Mouse (Mus musculus): ENCODE data around the gene H2-Q4.
"Not testable (repeated sequence)": the region's sequence is repeated elsewhere in the genome, so short reads cannot be mapped to it uniquely, and the experiment has no call there.

Gene H2-Q4

GRCm38 (mm10) chr17:35379369-35379728 lies at the start of gene H2-Q4:
Gene H2-Q4, plus strand, starts transcription at chr17:35379617.
- DNase-seq: peak; percentile 96

- DNase-seq: not testable (repeated sequence)
Measured at GRCm38 (mm10) chr17:35329714-35330113, 49.7 kb upstream of the H2-Q4 start.

- DNase-seq: not testable (repeated sequence)
Measured at GRCm38 (mm10) chr17:35331546-35331945, 47.9 kb upstream of the H2-Q4 start.

- DNase-seq: peak in 1 of 2 experiments; percentile 11
Measured at GRCm38 (mm10) chr17:35342071-35342671, 37.2 kb upstream of the H2-Q4 start, which contains the start of gene H2-Q2. Gene H2-Q2, plus strand, starts transcription at chr17:35342242.

GRCm38 (mm10) chr17:35342711-35343476 lies 36.5 kb upstream of the H2-Q4 start:
- DNase-seq: peak; percentile 10 to 51

GRCm38 (mm10) chr17:35347659-35348058 lies 31.8 kb upstream of the H2-Q4 start:
- not testable (repeated sequence) for DNase-seq

- DNase-seq: not testable (repeated sequence)
Measured at GRCm38 (mm10) chr17:35353275-35353674, 26.1 kb upstream of the H2-Q4 start.

DNA sequence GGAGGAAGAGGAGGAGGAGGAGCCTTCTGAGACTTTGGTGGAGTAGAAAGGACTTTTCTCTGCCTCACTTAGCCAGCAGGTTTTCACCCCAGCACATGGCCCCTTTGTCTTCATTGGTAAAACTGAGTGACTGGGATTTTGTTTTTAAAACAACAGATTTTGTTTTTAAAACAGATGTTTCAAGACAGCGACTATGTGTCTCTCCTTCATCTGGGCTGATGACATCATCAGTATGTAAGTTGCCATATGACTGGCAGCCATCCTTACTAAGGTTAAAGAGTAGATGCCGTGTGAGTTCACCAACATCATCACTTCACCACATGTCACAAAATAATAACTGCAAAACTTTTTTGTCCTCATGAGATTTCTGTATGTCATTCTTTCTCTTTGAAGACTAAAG lies 25.3 kb upstream of the H2-Q4 start:
- DNase-seq: no peak

DNA sequence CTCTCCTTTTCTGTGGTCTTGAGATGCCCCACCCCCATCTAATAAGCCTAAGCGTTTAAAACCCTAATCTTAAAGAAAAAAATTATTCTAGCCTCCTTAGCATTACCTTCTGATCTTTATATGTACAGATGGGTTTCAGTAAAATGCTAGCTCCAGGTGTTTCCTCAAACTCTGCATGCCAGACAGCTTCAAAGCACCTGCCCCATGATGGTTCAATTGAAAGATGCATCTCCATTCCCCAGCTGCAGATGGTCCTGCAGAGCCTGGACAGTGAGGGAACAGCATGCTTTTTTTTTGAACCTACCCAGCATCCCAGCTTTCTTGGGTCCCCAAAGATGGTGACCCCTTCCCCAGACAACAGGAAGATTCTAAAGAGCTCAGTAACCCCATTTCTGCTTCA lies 22.3 kb upstream of the H2-Q4 start:
- DNase-seq: no peak

DNA sequence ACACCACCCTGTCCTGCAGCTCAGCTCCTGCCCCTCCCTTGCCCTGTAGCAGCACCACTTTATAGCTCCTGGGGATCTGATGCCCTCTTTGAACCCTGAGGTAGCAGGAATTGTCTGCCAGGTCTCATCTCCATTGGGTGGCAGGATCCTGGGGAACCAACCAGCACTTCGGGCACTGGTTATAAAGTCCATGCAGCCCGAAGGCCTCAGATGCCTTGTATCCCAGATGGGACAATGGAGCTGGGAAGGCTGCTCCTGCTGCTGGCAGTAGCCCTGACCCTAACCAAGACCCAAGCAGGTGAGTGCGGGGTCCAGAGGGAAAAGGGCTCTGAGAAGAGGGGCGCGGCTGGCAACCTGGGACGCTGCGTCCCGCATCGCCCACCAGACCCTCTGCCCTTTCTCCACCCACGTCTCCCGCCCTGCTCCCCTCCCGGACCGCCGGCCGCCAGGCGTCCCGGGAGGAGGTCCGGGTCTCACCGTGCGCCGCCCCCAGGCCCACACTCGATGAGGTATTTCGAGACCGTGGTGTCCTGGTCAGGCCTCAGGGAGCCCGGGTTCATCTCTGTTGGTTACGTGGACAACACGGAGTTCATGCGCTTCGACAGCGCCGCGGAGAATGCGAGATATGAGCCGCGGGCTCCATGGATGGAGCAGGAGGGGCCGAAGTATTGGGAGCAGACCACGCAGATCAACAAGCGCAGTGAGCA lies 20.5 kb upstream of the H2-Q4 start:
- DNase-seq: no peak

DNA sequence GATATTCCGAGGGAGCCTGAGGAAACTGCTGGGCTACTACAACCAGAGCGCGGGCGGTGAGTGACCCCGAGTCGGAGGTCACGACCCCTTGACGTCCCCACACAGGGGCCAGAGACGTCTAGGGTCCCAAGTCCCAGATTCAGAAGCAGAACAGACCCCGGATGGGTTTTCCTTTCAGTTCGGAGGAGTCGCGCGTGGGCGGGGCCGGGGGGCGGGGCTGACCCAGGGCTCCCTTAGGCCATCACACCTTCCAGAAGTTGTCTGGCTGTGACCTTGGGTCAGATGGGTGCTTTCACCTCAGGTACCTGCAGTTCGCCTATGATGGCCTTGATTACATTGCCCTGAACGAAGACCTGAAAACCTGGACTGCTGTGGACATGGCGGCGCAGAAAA lies 20.0 kb upstream of the H2-Q4 start:
- DNase-seq: no peak

GRCm38 (mm10) chr17:35379729-35380451 lies 473 bp downstream of the H2-Q4 start:
- DNase-seq: peak; percentile 55 to 63

DNA sequence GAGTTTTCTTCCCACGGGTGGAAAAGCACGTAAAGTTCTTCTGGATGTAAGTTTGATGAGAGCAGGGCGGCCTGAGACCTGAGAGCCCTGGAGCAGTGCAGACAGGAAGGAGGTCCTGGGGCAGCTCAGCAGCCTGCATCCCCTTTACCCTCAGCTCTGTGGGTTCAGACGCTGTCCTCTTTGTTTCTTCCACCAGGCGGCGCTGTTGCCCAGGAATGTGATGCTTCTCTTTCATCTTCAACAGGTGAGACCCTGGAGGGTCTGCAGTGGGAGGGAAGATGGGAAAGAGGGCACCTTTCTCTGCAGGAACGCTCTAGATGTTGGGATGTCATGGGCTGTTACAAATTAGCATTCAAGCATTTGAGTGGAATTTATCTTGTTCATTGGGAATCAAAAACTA lies 10.4 kb downstream of the H2-Q4 start:
- DNase-seq: peak; percentile 30 to 35

GRCm38 (mm10) chr17:35392671-35393070 lies 13.3 kb downstream of the H2-Q4 start:
- not testable (repeated sequence) for DNase-seq

GRCm38 (mm10) chr17:35393864-35394800 lies 14.7 kb downstream of the H2-Q4 start:
- peak; percentile 24 to 55 for DNase-seq

DNA sequence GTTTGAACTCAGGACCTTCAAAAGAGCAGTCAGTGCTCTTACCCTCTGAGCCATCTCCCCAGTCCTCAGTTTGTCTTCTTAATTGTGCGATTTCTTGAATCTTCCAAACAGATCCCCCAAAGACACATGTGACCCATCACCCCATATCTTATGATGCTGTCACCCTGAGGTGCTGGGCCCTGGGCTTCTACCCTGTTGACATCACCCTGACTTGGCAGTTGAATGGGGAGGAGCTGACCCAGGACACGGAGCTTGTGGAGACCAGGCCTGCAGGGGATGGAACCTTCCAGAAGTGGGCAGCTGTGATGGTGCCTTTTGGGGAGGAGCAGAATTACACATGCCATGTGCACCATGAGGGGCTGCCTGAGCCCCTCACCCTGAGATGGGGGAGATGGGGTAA lies 17.5 kb downstream of the H2-Q4 start:
- DNase-seq: not testable (repeated sequence)

- not testable (repeated sequence) for DNase-seq
Measured at GRCm38 (mm10) chr17:35413057-35413456, 33.6 kb downstream of the H2-Q4 start.

GRCm38 (mm10) chr17:35415273-35416129 lies 36.1 kb downstream of the H2-Q4 start:
- not testable (repeated sequence) for DNase-seq

DNA sequence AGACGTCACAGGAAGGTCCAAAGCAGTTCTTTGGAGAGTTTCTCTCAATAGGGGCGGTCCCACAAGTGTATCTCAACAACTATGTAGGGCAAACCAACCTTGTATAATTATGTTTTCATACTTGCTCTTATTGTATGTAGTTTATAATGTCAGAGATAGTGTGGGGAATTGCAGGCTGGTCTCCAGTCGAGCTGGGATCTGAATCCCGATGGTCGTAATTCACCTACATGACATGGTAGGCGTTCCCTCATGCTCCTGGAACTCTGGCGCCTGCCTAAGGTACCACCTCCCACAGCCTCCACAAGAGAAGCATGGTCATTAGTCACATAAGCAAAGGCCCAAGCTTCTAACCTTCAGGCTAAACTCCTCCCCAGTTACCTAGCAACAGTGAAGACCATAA lies 39.4 kb downstream of the H2-Q4 start:
- no peak for DNase-seq

- DNase-seq: not testable (repeated sequence)
Measured at GRCm38 (mm10) chr17:35419564-35419963, 40.1 kb downstream of the H2-Q4 start.
